Mouse (Mus musculus) intestine, postnatal 0 days (tissue): ENCODE data around the gene Krtap29-1. TPM values are rescaled to one million over a fixed set of nuclear protein-coding genes. Genes with fewer than 3 reads are reported as not detected.

Source experiments
- ATAC-seq: fragments of 200-750 bp; cut with Nextera tagmentation; 2 replicates; pipeline ENCODE4 v1.8.0; 2017; ENCODE audit warnings: mild to moderate bottlenecking, moderate TSS enrichment, moderate library complexity
- H3K27ac ChIP-seq: fragments of 300-500 bp; sonication (generic); 2 replicates; pipeline ENCODE4 v1.5.1; 2014; ENCODE audit warnings: mild to moderate bottlenecking, low read depth, low read length, moderate library complexity
- H3K27me3 ChIP-seq: fragments of 300-500 bp; sonication (generic); replicated peaks from 2 replicates; pipeline ENCODE4 v1.6.1; 2014; ENCODE audit warnings: low read length, mixed read lengths; ENCODE audit not compliant: control insufficient read depth, insufficient read depth
- H3K36me3 ChIP-seq: fragments of 300-500 bp; sonication (generic); 2 replicates; pipeline ENCODE4 v1.6.1; 2014; ENCODE audit warnings: mild to moderate bottlenecking, moderate library complexity; ENCODE audit not compliant: control insufficient read depth, insufficient read depth
- H3K4me1 ChIP-seq: fragments of 300-500 bp; sonication (generic); replicated peaks from 2 replicates; pipeline ENCODE4 v1.6.1; 2014; ENCODE audit warnings: antibody characterized with exemption, low read length, mixed read lengths; ENCODE audit not compliant: control insufficient read depth, insufficient read depth
- H3K4me2 ChIP-seq: fragments of 300-500 bp; sonication (generic); replicated peaks from 2 replicates; pipeline ENCODE4 v1.6.1; 2014; ENCODE audit warnings: low read depth, mild to moderate bottlenecking, moderate library complexity
- H3K4me3 ChIP-seq: fragments of 300-500 bp; sonication (generic); 2 replicates; pipeline ENCODE4 v1.5.1; 2014; ENCODE audit warnings: low read depth, low read length
- H3K9ac ChIP-seq: fragments of 300-500 bp; sonication (generic); 2 replicates; pipeline ENCODE4 v1.6.1; 2014; ENCODE audit warnings: mild to moderate bottlenecking, low read depth, low read length
- H3K9me3 ChIP-seq: fragments of 300-500 bp; sonication (generic); 2 replicates; pipeline ENCODE4 v1.6.1; 2016; ENCODE audit warnings: mixed run types; ENCODE audit not compliant: control insufficient read depth
- CTCF ChIP-seq: sonication (generic); IDR thresholded peaks from 2 replicates; pipeline ENCODE4 v1.5.1; 2016; ENCODE audit warnings: low read depth, mild to moderate bottlenecking, control low read depth, antibody characterized with exemption, moderate library complexity
- WGBS: fragments of 180-500 bp; shearing (Covaris S2); extraction: QIAGEN DNeasy Blood & Tissue Kit; methylation state at CpG from one replicate; pipeline ENCODE4 v1.1.7; 2014; 5-methylcytosine and 5-hydroxymethylcytosine counted together
- polyA plus RNA-seq: library from polyadenylated mRNA; unstranded; fragments of >200 nt; fragmentation: Nextera tagmentation; extraction: Ambion mirVana; gene quantifications from 2 replicates; pipeline ENCODE4 v1.2.1, GENCODE M21; 2015

Krtap29-1 gene
- polyA plus RNA-seq, 1 experiment from 2014 or later, result not detected

GRCm38 (mm10) chr11:99982731-99983130 lies 3.9 kb upstream of the Krtap29-1 start:
- Histone ChIP-seq H3K4me3 (no peak overlapping the region), H3K27me3 (no peaks in the 10 kb centered on the region), H3K9ac (no peak overlapping the region), H3K9me3 (no peaks in the 10 kb centered on the region), H3K4me1 (no peaks in the 10 kb centered on the region), H3K4me2 (no peak overlapping the region), H3K36me3 (no peaks in the 10 kb centered on the region), H3K27ac (no peak overlapping the region)
- WGBS, result 85% methylated on average over 9 of the region's 9 CpGs
- no peak for TF ChIP-seq CTCF
- ATAC-seq, result no peak

- no peak overlapping the region for H3K9ac ChIP-seq
- no peaks in the 10 kb centered on the region for H3K9me3 ChIP-seq
- ATAC-seq, result no peak
- H3K27me3 ChIP-seq, result no peaks in the 10 kb centered on the region
- H3K27ac ChIP-seq, result no peak overlapping the region
- no peaks in the 10 kb centered on the region for H3K4me1 ChIP-seq
- no peak for TF ChIP-seq CTCF
- H3K4me3 ChIP-seq, result no peak overlapping the region
- no peaks in the 10 kb centered on the region for H3K36me3 ChIP-seq
- H3K4me2 ChIP-seq, result no peak overlapping the region
- 12% methylated on average over 2 of the region's 2 CpGs for WGBS
Observed at GRCm38 (mm10) chr11:99965961-99966360, 12.9 kb downstream of the Krtap29-1 start.

DNA sequence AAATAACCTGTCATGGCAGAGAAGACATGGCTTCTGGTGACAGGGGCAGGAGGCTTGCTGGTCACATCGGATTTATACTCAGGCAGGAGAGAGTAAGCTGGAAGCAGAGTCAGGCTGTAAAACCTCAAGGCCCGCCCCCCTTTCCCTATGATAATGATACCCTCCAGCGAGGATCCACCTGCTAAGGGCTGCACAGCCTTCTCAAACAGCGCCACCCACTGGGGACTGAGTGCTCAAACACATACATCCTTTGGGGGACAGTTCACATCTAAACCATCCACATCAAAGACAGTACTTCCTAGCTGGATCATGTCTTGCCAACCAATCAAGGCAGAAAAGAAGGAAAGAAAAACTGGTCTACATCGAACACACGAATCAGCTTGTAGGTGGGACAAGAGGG lies 14.6 kb downstream of the Krtap29-1 start:
- Histone ChIP-seq H3K27me3 (no peaks in the 10 kb centered on the region), H3K9ac (no peak overlapping the region), H3K36me3 (no peaks in the 10 kb centered on the region), H3K27ac (no peak overlapping the region), H3K4me2 (no peak overlapping the region), H3K4me1 (no peaks in the 10 kb centered on the region), H3K4me3 (no peak overlapping the region), H3K9me3 (no peaks in the 10 kb centered on the region)
- ATAC-seq, result no peak
- peak; percentile 44; the same call in 1 of the 2 replicates for TF ChIP-seq CTCF
- WGBS, result 55% methylated on average over 6 of the region's 6 CpGs

DNA sequence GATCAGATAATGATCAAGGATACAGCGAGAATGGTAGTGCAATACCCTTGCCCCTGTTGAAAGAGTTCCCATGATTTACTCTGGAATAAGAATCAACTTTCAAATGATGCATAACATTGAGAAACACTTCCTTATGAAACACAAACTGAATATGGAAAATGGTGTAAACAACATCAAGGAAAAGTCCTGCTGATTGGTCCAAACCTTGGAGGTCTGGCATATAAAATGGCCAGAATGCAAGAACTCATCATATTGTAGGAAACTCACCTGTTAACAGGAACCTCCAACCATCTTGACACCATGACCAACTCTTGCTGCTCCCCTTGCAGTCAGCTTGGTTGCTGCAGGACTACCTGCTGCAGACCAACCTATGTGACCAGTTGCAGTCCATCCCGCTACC lies 30.7 kb downstream of the Krtap29-1 start, which contains the start of gene Krtap9-5:
TSS of gene Krtap9-5 (plus strand) at position 301 of the 400 bp plus-strand sequence.
- H3K27ac ChIP-seq, result no peak within 1 kb of the TSS
- no peak for TF ChIP-seq CTCF
- WGBS, result 85% methylated on average over 2 of the region's 2 CpGs
- no peaks in the 10 kb centered on the region for H3K9me3 ChIP-seq
- no peak within 1 kb of the TSS for H3K9ac ChIP-seq
- H3K4me2 ChIP-seq, result no peak within 1 kb of the TSS
- ATAC-seq, result no peak
- H3K36me3 ChIP-seq, result no peaks in the 10 kb centered on the region
- no peak within 1 kb of the TSS for H3K4me3 ChIP-seq
- H3K4me1 ChIP-seq, result no peaks in the 10 kb centered on the region
- H3K27me3 ChIP-seq, result no peaks in the 10 kb centered on the region

GRCm38 (mm10) chr11:99937751-99938264 lies 41.0 kb downstream of the Krtap29-1 start:
- TF ChIP-seq CTCF, result no peak

DNA sequence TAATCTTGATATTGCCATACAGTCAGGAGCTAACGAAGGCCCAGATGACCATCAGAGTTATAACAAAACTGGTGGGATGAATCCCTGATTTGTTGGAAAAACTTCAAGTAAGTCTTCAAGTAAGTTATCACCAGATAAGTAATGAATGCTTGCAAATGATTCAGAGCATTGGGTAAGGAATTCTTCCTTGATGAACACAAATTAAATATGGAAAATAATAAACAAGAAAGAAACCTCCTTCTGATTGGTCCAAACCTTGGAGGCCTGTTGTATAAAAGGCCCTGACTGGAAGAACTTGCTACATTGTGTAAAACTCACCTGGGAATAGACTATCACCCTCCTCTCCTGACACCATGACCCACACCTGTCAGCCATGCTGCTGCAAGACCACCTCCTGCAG lies 42.9 kb downstream of the Krtap29-1 start, which contains the start of gene Krtap31-2:
TSS of gene Krtap31-2 (plus strand) at position 301 of the 400 bp plus-strand sequence.
- H3K9ac ChIP-seq, result no peak within 1 kb of the TSS
- WGBS, result 87% methylated on average over 1 of the region's 1 CpGs
- H3K9me3 ChIP-seq, result no peaks in the 10 kb centered on the region
- no peak for TF ChIP-seq CTCF
- H3K27ac ChIP-seq, result no peak within 1 kb of the TSS
- ATAC-seq, result no peak
- H3K4me3 ChIP-seq, result no peak within 1 kb of the TSS
- no peaks in the 10 kb centered on the region for H3K4me1 ChIP-seq
- H3K4me2 ChIP-seq, result no peak within 1 kb of the TSS
- no peaks in the 10 kb centered on the region for H3K27me3 ChIP-seq
- no peaks in the 10 kb centered on the region for H3K36me3 ChIP-seq

More at GRCm38 (mm10) chr11:99937751-99938264, 41.0 kb downstream of the Krtap29-1 start:
- H3K27ac ChIP-seq, result no peak overlapping the region
- no peak overlapping the region for H3K4me3 ChIP-seq
- no peak overlapping the region for H3K4me2 ChIP-seq
- ATAC-seq, result no peak
- no peaks in the 10 kb centered on the region for H3K9me3 ChIP-seq
- no peaks in the 10 kb centered on the region for H3K4me1 ChIP-seq
- no peaks in the 10 kb centered on the region for H3K36me3 ChIP-seq
- H3K27me3 ChIP-seq, result no peaks in the 10 kb centered on the region
- H3K9ac ChIP-seq, result no peak overlapping the region
- WGBS, result 79% methylated on average over 9 of the region's 9 CpGs

Other genes with a start within 250 kb of the Krtap29-1 start
- not detected in 2 replicates for gene Gm14180, start 244.8 kb downstream of the Krtap29-1 start, polyA plus RNA-seq
- not detected in 2 replicates for gene Gm11595, start 206.1 kb downstream of the Krtap29-1 start, polyA plus RNA-seq
- gene Krtap4-8, start 198.3 kb downstream of the Krtap29-1 start, polyA plus RNA-seq, result not detected in 2 replicates
- not detected in 2 replicates for gene Krtap4-9, start 193.9 kb downstream of the Krtap29-1 start, polyA plus RNA-seq
- gene Gm11596, start 185.6 kb downstream of the Krtap29-1 start, polyA plus RNA-seq, result not detected in 2 replicates
- not detected in 2 replicates for gene Gm11569, start 180.1 kb downstream of the Krtap29-1 start, polyA plus RNA-seq
- gene Gm11554, start 174.6 kb downstream of the Krtap29-1 start, polyA plus RNA-seq, result not detected in 2 replicates
- gene Krtap4-13, start 169.2 kb downstream of the Krtap29-1 start, polyA plus RNA-seq, result not detected in 2 replicates
- gene Gm11564, start 163.4 kb downstream of the Krtap29-1 start, polyA plus RNA-seq, result not detected in 2 replicates
- gene 2300003K06Rik, start 141.0 kb downstream of the Krtap29-1 start, polyA plus RNA-seq, result not detected in 2 replicates
- 0.16 TPM in 1 of 2 replicates, not detected in the other for gene Krtap4-16, start 127.4 kb downstream of the Krtap29-1 start, polyA plus RNA-seq
- not detected in 2 replicates for gene Gm11568, start 121.1 kb downstream of the Krtap29-1 start, polyA plus RNA-seq
- not detected in 2 replicates for gene Gm11559, start 114.6 kb downstream of the Krtap29-1 start, polyA plus RNA-seq
- gene Krtap9-1, start 105.7 kb downstream of the Krtap29-1 start, polyA plus RNA-seq, result not detected in 2 replicates
- not detected in 2 replicates for gene Gm11567, start 99.9 kb downstream of the Krtap29-1 start, polyA plus RNA-seq
- gene Krtap31-1, start 71.1 kb downstream of the Krtap29-1 start, polyA plus RNA-seq, result not detected in 2 replicates
- gene Gm11565, start 64.3 kb downstream of the Krtap29-1 start, polyA plus RNA-seq, result not detected in 2 replicates
- not detected in 2 replicates for gene Krtap31-2, start 42.8 kb downstream of the Krtap29-1 start, polyA plus RNA-seq
- not detected in 2 replicates for gene Krtap9-5, start 30.6 kb downstream of the Krtap29-1 start, polyA plus RNA-seq
- not detected in 2 replicates for gene Krtap16-1, start 7.5 kb upstream of the Krtap29-1 start, polyA plus RNA-seq
- 0.16 TPM in 1 of 2 replicates, not detected in the other for gene Krtap17-1, start 14.9 kb upstream of the Krtap29-1 start, polyA plus RNA-seq
- not detected in 2 replicates for gene Krt33a, start 37.2 kb upstream of the Krtap29-1 start, polyA plus RNA-seq
- not detected in 2 replicates for gene Krt33b, start 50.8 kb upstream of the Krtap29-1 start, polyA plus RNA-seq
- gene Krt34, start 62.5 kb upstream of the Krtap29-1 start, polyA plus RNA-seq, result not detected in 2 replicates
- 0.07 TPM in 1 of 2 replicates, not detected in the other for gene Krt31, start 71.5 kb upstream of the Krtap29-1 start, polyA plus RNA-seq
- not detected in 2 replicates for gene Krt32, start 109.2 kb upstream of the Krtap29-1 start, polyA plus RNA-seq
- gene Krt35, start 117.2 kb upstream of the Krtap29-1 start, polyA plus RNA-seq, result 0.26 and 0.44 TPM in 2 replicates
- 0.09 and 0.16 TPM in 2 replicates for gene Krt36, start 126.6 kb upstream of the Krtap29-1 start, polyA plus RNA-seq
- gene Krt13, start 142.5 kb upstream of the Krtap29-1 start, polyA plus RNA-seq, result not detected in 2 replicates
- gene Krt15, start 156.9 kb upstream of the Krtap29-1 start, polyA plus RNA-seq, result 1.2 and 1.5 TPM in 2 replicates
- gene Krt19, start 169.6 kb upstream of the Krtap29-1 start, polyA plus RNA-seq, result 491 and 533 TPM in 2 replicates
- gene Krt9, start 214.2 kb upstream of the Krtap29-1 start, polyA plus RNA-seq, result not detected in 2 replicates
- 8.9 and 10.0 TPM in 2 replicates for gene Krt14, start 228.5 kb upstream of the Krtap29-1 start, polyA plus RNA-seq